Mouse (Mus musculus): ENCODE measurements around the gene Mast4.

Gene Mast4

DNA sequence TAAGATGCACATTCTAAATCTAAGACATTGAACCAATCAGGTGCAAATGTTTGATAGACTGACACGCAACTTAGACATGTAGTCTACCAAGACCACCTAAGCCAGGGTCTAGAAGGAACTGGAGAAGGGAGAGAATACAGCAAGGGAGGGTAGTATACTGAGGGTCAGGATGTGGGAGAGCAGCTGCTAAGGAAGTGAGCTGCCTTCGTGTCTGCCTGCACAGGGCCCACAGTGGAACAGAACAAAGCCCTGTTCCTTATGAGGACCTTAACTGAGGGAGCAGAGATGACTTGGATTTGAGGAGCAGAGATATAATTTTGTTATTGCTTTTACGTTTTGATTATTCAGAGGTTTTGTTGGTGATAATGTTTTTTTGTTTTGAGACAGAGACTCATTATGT is 138.4 kb downstream of the Mast4 start:
- DNase-seq, result no peak

DNA sequence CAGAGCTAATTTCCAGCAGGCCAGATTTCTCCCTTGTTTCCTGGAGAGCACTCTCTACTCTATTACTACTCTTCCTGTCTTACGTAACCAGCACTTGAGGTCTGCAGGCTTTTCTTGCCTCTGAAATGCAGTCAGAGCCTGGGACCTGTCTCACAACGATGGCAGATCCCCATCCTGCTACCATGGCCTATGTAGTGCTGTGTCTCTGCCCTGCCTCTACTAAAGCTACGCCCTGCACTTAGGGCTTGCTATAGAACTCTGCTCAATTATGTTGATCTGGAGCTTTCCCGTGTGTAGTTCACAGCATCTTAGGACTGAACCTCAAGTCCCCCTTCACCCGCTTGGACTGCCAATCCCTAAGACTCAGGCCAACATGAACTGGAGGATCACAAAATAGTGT is 150.7 kb downstream of the Mast4 start:
- DNase-seq, result no peak

DNA sequence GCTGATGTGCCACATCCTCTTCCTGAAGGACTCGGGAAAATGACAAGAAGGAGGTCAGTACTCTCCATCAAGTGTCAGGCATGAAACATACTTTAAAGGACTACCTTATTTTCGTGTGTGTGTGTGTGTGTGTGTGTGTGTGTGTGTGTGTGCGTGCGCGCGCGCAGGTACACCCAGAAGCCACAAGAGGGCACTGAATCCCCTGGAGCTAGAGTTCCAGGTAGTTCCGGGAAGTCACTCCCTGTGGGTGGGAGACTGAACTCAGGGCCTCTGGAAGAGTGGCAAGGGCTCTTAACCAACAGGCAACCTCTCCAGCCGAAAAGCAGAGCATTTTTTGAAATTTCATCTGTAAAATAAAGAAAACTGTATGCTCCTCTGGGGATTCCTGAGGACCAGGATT is 152.5 kb downstream of the Mast4 start:
- DNase-seq, result no peak

DNA sequence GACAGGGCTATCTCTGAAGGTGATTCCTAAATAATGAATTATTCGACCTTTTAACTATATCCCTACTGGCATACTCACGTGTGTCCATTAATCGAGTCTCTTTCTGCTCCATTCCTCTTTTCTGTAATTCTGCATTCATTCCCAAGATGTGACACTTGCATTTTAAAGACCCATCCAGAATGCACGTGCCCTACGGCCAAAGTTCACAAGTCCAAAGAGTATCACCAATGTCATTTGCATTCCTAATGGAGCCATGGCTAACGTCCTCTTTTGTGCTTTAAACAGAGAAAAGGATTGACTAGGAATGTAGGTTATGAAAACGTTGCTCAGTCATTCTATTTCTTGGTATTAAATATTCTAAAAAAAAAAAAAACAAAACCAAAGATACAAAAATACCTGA is 157.4 kb downstream of the Mast4 start:
- DNase-seq, result no peak

DNA sequence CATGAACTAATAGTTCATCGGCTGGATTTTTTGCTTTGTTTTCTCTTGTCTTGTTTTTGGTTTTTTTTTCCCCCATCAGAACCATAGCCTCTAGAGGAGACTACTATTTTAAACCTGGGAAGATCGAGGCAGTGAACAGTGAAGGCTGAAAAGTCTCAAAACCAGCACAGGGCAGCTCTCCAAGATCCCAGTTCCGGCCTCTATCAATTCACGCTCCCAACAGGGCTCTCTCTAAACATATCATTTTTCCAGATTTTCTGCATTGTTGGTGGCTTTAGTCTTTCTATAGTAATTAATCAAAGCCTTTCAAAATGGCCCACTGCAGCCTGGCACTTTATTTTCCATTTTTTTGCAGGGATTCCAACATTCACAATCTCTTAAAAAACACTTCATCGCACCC is 159.9 kb downstream of the Mast4 start:
- DNase-seq, result no peak

DNA sequence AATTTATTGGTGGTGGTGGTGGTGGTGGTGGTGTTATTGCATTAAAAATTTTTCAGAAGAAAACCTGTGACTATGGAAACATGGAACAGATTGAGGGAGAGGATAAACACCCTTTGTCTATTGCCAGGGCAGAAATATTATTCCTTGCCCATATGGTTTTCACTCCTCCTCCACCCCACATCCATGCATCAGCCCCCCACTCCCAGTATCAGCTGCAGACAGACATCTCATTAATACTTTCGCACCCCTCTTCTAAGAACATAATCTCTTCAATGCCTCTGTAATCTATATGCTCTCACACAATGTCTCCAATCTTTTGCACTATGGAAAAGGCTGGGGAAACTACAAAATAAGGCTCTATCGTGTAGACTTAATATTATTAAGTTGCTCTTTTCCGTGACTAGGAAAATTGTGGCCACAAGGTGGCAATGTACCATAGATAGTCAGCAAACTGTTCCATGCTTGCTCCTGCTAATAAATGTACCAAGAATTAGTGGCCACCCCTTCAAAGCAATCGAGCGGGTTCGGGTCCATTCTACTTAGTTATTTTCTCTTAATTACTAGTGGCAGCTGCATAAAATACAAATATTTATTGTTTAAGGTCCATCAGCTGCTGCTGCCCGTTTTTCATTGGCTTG is 160.6 kb downstream of the Mast4 start:
- peak; percentile 36 to 55 for DNase-seq

DNA sequence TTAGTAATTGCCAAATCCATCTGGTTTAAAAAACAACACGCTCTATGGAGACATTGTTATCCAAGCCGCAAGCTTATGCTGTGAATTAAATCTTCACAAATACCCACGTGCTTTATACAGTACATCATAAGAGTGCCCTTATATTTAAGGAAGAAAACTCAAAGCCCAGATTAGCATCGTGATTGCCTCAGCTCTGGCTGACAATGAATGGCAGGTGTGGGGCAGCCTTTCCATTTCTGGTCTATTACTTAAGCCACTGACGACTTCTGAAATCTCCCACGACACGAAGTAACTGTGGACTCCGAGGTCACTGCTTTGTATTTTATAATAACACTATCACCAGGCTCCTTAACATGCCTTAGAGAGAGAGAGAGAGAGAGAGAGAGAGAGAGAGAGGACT is 182.4 kb downstream of the Mast4 start:
- DNase-seq, result no peak

DNA sequence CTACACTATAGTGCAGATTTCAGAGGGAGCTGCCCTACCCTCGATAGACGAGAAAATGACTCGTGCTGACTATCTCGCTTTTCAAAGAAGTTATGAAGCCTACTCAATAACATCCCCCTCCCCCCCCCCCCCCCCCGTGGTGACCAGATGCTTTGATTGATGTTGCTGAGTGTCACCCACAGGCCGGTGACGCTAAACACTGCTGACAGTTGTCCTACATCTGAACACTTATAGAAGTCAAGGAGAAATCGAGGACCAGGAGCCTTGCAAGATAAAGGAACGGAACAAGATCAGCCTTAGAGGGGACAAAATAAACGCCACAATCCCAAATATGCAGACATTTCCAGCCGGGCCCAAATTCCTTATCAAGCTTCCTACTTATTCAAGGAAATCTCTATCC is 183.1 kb downstream of the Mast4 start:
- DNase-seq, result no peak

DNA sequence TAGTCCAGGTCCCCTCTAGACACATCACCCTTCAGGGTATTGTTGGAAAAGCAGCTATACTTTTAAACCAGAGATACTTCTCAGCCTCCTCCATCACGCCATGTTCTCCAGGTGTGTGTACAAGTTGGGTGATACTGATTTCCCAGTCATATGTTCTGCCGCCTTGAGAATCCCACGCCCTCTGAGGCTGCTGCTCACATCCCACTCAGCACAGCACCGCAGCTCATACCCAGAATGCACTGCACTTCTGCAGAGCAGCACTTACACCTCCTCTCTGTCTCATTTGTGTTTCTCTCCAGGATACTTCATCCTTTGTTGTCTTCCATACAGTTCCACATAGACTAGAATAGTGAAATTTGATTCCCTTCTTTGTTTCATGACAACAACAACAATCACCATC is 183.6 kb downstream of the Mast4 start:
- no peak for DNase-seq

DNA sequence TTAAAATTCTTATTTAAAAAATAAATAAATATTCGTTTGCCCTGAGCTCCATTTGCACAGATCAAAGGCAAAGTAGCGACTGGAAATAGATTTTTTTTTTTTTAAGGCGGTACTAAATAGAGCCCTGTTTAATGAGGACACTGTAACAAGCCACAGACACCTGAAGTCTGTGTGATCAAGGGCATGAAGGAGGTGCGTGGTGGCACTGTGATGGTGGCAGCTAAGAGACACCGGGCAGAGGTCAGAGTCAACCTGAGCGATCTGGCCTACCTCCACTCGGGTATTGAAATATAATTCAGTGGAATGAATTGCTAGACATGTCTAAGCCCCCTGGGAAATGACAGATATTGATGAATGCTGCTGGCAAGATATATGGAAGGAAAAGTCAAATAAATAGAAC is 184.9 kb downstream of the Mast4 start:
- no peak for DNase-seq

DNA sequence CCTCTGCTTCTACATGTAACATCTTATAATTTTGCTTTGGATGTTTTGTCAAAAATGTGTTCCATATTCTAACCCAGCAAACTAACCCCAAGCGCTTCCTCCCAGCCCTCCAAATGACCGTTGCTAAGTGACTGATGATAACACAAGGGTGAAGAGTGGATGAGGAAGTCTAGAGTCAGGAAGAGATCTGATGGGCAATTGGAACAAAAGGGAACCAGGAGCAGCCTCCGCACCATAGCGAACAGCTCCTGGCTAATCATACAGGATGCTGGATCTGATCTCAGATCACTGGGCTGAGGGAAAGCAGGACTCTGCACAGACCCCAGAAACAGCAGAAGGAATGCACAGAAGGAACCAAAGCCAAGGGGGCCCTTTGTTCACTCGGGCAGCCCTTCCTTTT is 190.0 kb downstream of the Mast4 start:
- DNase-seq, result no peak

DNA sequence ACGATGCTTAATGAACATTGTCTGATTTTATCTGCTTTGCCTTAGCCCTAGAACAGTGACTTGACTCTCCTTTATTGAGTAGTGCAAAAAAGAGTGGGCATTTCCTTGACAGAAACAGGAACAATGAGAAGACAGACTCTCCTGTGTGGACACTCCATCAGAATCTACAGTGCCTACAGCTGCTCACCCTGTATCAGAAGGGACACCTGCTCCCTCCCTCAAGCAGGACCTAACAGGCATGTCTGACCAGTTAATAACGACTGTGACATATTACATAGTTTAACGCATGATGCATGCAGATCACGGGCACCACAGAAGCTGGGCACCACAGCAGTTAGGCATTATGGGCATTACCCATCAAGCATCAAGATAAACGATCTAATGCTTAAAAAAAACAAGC is 193.0 kb downstream of the Mast4 start:
- no peak for DNase-seq

DNA sequence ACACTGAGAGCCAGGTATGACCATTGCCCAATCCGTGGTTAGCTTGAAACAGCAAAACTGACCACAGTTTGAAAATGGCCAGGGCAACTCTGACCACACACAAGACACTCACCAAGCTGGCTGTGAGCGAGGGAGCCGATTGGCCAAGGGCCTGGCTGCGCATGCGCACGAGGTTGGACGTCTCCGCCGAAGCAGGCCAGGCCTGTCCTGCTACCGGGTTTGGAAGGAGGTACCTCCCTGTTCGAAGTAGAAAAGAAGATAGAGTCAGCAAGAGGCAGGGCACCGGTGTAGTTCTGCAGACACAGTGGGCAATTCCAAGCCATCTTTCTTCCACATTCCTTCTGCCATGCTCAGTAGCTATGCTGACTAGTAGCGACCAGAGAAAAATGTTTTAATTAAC is 194.2 kb downstream of the Mast4 start:
- DNase-seq, result no peak

DNA sequence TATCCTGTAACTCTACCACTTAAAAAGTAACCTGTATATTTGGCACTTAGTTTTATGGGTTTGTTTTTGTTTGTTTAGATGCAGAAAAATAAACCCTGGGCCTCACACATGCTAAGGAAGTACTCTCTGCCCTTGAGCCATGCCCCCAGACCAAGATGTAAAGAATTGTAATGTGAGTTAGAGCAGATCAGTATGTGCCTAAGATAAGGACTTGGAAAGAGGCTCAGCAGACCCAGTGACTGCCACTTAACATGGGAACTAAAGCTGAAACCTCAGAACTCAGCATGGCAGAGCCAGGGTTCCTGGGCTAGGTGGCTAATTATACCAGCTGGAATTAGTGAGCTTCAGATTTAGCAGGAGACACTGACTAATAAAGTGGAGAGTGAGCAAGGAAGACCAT is 196.0 kb downstream of the Mast4 start:
- no peak for DNase-seq

DNA sequence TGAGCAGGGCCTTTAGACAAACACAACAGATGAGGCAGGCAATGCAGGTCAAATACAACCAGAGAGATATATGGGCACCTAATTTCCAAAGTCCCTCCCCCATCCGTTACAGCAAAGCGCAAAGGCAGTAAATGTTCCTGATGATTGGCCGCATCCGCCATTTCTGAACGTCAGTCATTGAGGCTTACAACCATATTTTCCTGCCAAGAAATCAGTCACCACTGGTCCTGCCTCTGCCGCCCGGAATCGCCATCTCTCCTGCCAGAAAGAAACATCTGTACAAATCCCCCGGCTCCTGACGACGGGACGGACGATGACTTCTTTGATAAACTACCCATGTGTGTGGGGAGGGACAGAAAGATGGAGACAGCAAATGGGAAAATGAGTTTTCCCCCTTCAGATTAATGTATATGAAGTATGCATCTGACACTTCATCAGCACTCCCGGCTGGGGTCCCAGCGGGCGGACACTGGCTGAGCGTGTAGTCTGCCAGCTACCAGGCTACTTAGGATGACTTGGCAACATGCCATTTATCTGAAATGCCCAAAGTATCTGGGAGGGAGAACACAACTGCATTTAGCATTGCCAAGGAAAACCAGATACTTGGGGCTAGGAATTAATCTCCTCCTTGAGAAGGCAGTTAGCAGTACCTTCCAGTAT is 198.9 kb downstream of the Mast4 start:
- DNase-seq, result no peak

DNA sequence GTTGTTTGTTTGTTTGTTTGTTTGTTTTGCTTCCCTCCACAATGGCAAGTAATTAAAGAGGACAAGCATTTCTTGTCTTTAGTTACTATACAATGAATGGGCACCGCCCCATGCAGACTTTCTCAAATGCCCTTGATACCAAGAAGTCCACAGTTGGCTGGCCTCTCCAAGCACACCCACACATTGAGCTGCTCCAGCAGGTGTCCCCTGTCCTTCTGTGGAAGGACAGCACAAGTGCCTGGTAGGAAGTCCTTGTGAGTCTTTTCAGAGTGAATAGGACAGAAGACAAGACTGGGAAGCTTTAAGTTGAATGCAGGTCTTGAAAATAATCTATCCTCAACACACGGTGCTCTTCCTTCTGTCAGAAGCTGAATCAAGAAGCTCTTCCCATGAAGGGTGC is 202.5 kb downstream of the Mast4 start:
- no peak for DNase-seq

DNA sequence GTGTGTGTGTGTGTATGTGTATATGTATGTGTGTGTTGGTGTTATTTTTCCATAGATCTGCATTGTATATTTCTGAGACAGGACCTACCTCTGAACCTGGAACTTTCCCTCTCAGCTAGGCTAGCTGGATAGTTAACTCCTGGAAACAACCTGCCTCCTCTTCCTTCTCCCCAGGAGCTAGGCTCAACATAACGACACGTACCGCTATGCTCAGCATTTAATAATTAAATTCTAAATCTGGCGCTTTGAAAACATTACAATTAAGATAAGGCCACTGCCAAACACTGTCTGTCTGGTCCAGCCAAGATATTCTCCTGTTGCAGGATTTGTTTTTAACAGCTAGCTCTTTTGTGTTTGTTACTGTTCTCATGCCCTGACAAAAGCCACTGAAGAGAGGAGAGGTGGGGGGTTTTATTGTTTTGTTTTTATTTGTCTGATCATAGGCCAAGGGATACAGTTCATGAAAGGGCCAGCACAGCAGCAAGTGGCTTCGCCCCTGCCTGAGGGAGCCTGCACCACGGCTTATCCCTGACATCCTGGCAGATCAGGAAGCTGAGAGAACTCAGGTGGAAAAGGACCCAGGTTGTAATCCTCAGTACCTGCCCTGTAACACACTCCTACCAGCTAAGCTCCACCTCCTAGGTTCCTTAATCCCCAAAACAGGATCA is 205.0 kb downstream of the Mast4 start:
- no peak for DNase-seq

DNA sequence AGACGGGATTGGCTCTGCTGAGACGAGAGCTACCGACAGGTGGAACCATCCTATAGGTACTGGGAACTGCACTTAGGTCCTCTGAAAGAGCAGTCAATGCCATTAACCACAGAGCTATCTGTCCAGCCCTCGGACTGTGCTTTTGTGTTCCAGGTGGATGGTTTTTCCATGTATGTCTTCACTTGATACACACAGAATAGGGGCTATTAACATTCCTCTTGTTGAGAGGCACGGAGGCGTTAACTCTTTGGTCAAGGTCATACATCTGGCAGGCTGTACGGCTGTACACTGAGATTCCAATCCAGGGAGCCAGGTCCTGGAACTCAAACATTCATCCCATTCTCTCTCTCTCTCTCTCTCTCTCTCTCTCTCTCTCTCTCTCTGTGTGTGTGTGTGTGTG is 205.6 kb downstream of the Mast4 start:
- no peak for DNase-seq

DNA sequence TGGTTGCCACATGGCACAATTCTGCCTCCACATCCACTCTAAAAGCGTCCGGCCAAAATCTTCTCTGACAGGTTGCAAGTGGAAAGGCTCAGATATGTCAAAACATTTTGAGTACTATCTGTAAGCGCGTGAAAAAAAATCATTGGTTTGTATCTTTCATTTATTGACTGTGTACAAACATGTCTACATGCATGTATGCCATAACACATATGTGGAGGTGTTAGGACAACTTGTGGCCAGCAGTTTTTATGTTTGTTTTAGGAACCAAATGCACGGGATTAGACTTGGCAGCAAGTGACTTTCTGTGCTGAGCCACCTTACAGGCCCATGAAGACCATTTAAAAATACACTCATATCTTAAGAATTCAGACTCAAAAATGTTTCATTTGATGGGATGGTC is 206.7 kb downstream of the Mast4 start:
- no peak for DNase-seq

DNA sequence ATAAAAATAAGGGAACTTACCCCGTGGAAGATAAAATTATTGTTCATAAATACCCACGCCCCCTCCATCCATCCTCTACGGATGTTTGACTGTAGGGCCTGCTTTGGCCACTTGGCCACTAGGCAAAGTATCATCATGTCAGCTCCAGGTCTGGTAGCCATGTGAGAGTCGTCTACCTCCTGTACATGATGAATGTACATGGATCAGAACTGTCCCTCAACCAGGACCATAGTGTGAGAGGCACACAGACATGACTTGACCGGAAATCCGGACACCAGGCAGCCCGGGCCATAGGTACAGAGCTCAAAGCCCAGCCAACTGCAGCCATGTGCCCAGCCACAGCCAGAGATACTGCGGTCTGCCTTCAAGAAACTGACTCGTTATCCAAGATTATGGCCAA is 210.6 kb downstream of the Mast4 start:
- no peak for DNase-seq

DNA sequence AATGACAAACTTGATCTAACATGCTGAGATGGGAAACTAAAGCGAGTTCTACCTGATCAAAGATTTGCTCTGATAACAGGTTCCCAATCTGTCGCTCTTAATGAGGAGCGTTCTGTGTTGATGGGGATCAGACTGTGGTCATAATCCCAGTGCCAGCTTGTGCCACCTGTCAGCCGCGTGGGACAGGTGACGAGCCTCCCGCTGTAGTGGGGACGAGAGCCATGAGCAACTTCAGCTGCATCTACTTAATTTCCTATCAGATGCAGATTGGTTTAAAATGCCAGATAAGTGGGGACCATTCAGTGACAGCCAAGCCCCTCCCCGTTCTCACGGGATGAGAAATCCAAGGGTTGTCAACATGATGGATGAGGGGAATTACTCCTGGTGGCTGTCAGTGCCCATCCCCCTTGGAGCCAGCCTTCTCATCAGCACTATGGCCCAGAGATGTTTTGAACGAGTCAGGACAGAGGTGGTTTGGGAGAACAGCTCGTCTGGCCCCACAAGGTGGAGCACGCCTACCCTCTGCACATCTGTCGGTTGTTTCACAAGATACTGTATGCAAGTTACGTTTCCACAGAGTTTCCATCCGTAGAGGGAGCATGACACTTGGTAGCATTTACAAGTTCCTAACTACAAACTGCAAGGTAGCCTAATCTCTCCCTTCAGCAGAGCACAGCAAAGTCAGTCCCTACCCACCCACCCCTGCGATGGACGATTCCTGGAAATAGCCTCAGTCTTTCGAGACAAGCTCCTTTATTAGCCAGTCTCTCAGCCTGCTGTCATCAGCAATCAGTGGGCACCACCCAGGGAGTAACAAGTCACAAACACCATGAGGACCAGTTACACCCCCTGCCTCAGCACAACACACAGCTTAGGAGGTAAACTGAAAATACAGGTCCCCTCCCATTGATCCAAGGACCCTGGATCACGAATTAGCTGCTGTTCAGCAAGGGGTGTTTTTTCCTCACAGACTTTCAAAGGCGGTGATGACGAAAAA is 212.2 kb downstream of the Mast4 start:
- DNase-seq, result no peak

DNA sequence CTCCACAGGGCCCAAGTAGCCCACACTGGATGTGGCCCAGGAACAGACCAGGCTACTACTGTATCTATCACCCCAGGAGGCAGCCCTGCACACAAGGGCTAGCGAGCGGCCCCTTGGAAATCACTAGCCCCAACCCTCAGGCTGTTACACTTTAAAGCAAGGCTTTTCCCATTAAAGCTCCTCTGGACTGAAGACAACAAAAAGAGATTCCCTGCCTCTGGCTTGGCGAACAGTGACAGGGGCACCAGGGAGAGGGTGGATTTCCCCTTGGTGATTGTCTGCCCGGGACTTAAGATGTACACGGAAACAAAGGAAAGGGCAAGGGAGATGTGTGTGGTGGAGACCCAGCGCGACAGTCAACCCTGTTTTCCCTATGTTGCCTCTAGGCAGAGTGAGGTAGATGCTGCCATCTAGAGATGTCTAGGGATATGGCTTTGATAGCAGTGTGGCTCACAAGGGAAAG is 213.6 kb downstream of the Mast4 start:
- peak in 1 of 2 experiments; percentile 13 for DNase-seq

DNA sequence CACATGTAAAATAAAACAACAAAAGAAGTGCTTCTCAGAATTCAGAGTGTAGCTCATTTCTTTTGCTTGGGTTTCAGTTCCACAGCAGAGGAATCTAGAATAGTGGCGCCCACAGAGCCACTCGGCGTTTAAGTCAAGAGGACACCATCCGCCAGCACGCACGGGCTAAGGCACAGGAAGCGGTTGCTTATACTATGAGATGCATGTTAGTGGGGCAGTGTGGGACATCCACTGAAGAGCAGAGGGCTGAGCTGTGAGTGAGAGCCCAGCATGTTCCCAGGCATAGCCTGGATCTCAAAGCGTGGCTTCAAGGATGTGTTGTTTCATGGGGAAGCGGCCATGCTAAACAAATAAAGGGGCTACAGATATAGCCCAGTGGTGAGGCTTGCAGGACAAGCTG is 214.6 kb downstream of the Mast4 start:
- no peak for DNase-seq
